Mouse (Mus musculus): ENCODE data around the gene Syngr3. TPM values are rescaled to one million over a fixed set of nuclear protein-coding genes. Genes with fewer than 3 reads are reported as not detected.

Syngr3 gene
- polyA plus RNA-seq, 1 experiment from 2014 or later, result 14.0 TPM

DNA sequence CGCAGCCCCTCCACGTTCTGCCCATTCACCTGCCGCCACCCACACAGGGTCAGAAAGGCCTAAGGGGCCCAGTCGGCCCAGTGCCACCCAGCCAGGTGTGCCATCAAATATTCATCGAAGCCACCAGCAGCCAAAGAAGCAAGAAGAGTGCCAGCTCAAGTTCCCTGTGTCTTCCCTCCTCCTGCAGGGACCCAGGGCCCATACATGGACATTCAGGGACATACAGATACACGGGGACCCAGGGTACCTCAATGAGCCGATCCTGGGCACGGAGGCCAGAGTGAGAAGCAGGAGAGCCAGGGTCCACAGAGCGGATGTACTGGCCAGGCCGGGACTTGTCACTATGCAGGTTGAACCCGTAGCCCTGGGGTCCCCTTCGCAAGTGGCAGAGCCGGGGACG is 47.8 kb downstream of the Syngr3 start:
- Histone ChIP-seq H3K4me3 (ENCODE audit: low read depth, low read length) (no peak overlapping the region), H3K4me1 (replicated peaks; ENCODE audit: control insufficient read depth, insufficient read depth, low read length) (no peaks in the 10 kb centered on the region), H3K36me3 (ENCODE audit: control insufficient read depth, insufficient read depth, low read length) (no peaks in the 10 kb centered on the region), H3K27me3 (ENCODE audit: control insufficient read depth, insufficient read depth, low read length) (no peaks in the 10 kb centered on the region), H3K4me2 (ENCODE audit: low read depth, low read length, severe bottlenecking) (no peak overlapping the region), H3K9me3 (ENCODE audit: control insufficient read depth, low read length) (no peaks in the 10 kb centered on the region), H3K9ac (ENCODE audit: low read length) (no peak overlapping the region), H3K27ac (ENCODE audit: low read depth, low read length) (no peak overlapping the region)
- 94% methylated on average over 14 of the region's 14 CpGs for WGBS
- ATAC-seq (replicated peaks; ENCODE audit: low FRiP score), result no peak
- DNase-seq (ENCODE audit: low spot score), result no peak

DNA sequence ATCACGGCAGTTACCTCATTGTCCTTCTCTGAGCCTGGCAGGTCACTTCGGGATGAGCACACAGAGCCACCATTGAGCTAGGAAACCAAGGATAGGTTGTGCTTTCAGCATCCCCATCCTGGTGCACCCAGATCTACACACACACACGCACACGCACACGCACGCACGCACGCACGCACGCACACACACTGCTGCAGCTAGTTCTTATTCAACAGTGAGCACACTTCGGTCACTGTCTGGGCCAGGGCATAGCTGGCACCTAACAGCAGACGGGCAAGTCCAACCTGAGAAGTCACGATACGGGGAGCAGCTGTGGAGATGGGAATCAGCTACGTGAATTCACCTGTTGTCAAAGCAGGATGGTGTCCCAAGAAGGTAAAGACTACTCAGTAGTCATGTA is 49.2 kb downstream of the Syngr3 start:
- Histone ChIP-seq H3K9ac (ENCODE audit: low read length) (no peak overlapping the region), H3K4me2 (ENCODE audit: low read depth, low read length, severe bottlenecking) (no peak overlapping the region), H3K27ac (ENCODE audit: low read depth, low read length) (no peak overlapping the region), H3K4me1 (replicated peaks; ENCODE audit: control insufficient read depth, insufficient read depth, low read length) (no peaks in the 10 kb centered on the region), H3K27me3 (ENCODE audit: control insufficient read depth, insufficient read depth, low read length) (no peaks in the 10 kb centered on the region), H3K9me3 (ENCODE audit: control insufficient read depth, low read length) (no peaks in the 10 kb centered on the region), H3K4me3 (ENCODE audit: low read depth, low read length) (no peak overlapping the region), H3K36me3 (ENCODE audit: control insufficient read depth, insufficient read depth, low read length) (no peaks in the 10 kb centered on the region)
- WGBS, result 96% methylated on average over 15 of the region's 15 CpGs
- ATAC-seq (replicated peaks; ENCODE audit: low FRiP score), result no peak
- no peak for DNase-seq (ENCODE audit: low spot score)

DNA sequence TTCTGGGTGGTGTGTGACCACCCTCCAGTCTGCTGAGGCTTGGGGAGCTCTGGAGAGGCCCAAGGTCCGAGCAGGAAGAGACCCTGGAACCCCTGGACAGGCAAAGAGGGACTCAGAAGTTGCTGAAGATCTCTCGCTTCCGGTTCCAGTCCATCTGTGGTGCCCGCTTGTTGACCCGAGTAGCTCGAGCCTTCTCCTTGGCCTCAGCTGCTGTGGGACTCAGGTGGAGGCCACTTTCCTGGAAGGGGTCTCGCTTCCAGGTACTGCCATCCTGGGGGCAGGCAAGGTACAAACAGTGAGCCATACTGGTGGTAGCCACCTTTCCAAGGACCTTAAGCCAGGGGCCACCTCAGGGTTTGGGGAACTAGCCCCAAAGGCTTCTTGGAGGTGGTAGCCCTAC is 49.6 kb downstream of the Syngr3 start:
- ATAC-seq (replicated peaks; ENCODE audit: low FRiP score) (no peak), DNase-seq (ENCODE audit: low spot score) (no peak)
- Histone ChIP-seq H3K9ac (ENCODE audit: low read length) (no peak overlapping the region), H3K4me1 (replicated peaks; ENCODE audit: control insufficient read depth, insufficient read depth, low read length) (no peaks in the 10 kb centered on the region), H3K4me2 (ENCODE audit: low read depth, low read length, severe bottlenecking) (no peak overlapping the region), H3K4me3 (ENCODE audit: low read depth, low read length) (no peak overlapping the region), H3K27me3 (ENCODE audit: control insufficient read depth, insufficient read depth, low read length) (no peaks in the 10 kb centered on the region), H3K36me3 (ENCODE audit: control insufficient read depth, insufficient read depth, low read length) (no peaks in the 10 kb centered on the region), H3K27ac (ENCODE audit: low read depth, low read length) (no peak overlapping the region), H3K9me3 (ENCODE audit: control insufficient read depth, low read length) (no peaks in the 10 kb centered on the region)
- WGBS, result 86% methylated on average over 7 of the region's 7 CpGs

DNA sequence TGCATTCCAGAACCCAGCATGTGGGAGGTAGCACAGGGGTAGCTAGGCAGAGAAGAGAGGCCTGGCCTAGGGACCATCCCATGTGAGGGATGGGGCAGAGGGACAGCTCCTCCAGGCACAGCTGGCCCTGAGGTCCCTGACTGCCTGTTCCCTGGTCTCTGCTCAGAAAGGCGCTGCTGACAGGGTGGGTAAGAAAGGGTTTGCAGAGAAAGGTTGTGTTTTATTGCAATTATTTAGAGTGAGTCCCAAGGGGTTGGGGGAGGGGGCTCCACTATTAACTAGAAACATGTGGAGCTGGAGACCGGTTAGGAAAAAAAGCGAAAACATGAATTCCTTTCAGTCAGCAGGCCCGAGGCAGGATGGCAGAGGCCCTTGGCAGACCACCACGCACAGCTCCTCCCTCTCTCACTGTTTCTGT is 50.2 kb downstream of the Syngr3 start:
- Histone ChIP-seq H3K9ac (ENCODE audit: low read length) (no peak overlapping the region), H3K4me3 (ENCODE audit: low read depth, low read length) (no peak overlapping the region), H3K36me3 (ENCODE audit: control insufficient read depth, insufficient read depth, low read length) (no peaks in the 10 kb centered on the region), H3K9me3 (ENCODE audit: control insufficient read depth, low read length) (no peaks in the 10 kb centered on the region), H3K4me1 (replicated peaks; ENCODE audit: control insufficient read depth, insufficient read depth, low read length) (no peaks in the 10 kb centered on the region), H3K4me2 (ENCODE audit: low read depth, low read length, severe bottlenecking) (no peak overlapping the region), H3K27ac (ENCODE audit: low read depth, low read length) (no peak overlapping the region), H3K27me3 (ENCODE audit: control insufficient read depth, insufficient read depth, low read length) (no peaks in the 10 kb centered on the region)
- ATAC-seq (replicated peaks; ENCODE audit: low FRiP score) (no peak), DNase-seq (ENCODE audit: low spot score) (no peak)
- 83% methylated on average over 5 of the region's 5 CpGs for WGBS

GRCm38 (mm10) chr17:24638840-24639239 is 50.9 kb downstream of the Syngr3 start:
- ATAC-seq (replicated peaks; ENCODE audit: low FRiP score) (no peak), DNase-seq (ENCODE audit: low spot score) (no peak)
- H3K9ac ChIP-seq (ENCODE audit: low read length), result no peak overlapping the region
- no peak overlapping the region for H3K4me2 ChIP-seq (ENCODE audit: low read depth, low read length, severe bottlenecking)
- H3K27me3 ChIP-seq (ENCODE audit: control insufficient read depth, insufficient read depth, low read length), result no peaks in the 10 kb centered on the region
- peaks cover under 1% of the 10 kb centered on the region; the same call in 1 of the 2 replicates for H3K4me1 ChIP-seq (replicated peaks; ENCODE audit: control insufficient read depth, insufficient read depth, low read length)
- H3K27ac ChIP-seq (ENCODE audit: low read depth, low read length), result no peak overlapping the region
- H3K4me3 ChIP-seq (ENCODE audit: low read depth, low read length), result no peak overlapping the region
- H3K9me3 ChIP-seq (ENCODE audit: control insufficient read depth, low read length), result no peaks in the 10 kb centered on the region
- no peaks in the 10 kb centered on the region for H3K36me3 ChIP-seq (ENCODE audit: control insufficient read depth, insufficient read depth, low read length)
- 68% methylated on average over 9 of the region's 9 CpGs for WGBS

- Histone ChIP-seq H3K9me3 (ENCODE audit: control insufficient read depth, low read length) (no peaks in the 10 kb centered on the region), H3K27me3 (ENCODE audit: control insufficient read depth, insufficient read depth, low read length) (no peaks in the 10 kb centered on the region), H3K4me1 (replicated peaks; ENCODE audit: control insufficient read depth, insufficient read depth, low read length) (peaks cover 5% of the 10 kb centered on the region; the same call in 1 of the 2 replicates), H3K9ac (ENCODE audit: low read length) (no peak overlapping the region), H3K4me3 (ENCODE audit: low read depth, low read length) (no peak overlapping the region), H3K36me3 (ENCODE audit: control insufficient read depth, insufficient read depth, low read length) (no peaks in the 10 kb centered on the region), H3K4me2 (ENCODE audit: low read depth, low read length, severe bottlenecking) (no peak overlapping the region), H3K27ac (ENCODE audit: low read depth, low read length) (no peak overlapping the region)
- DNase-seq (ENCODE audit: low spot score), result no peak
- ATAC-seq (replicated peaks; ENCODE audit: low FRiP score), result no peak
- 91% methylated on average over 4 of the region's 4 CpGs for WGBS
Measured at GRCm38 (mm10) chr17:24638214-24638613, 51.5 kb downstream of the Syngr3 start.

DNA sequence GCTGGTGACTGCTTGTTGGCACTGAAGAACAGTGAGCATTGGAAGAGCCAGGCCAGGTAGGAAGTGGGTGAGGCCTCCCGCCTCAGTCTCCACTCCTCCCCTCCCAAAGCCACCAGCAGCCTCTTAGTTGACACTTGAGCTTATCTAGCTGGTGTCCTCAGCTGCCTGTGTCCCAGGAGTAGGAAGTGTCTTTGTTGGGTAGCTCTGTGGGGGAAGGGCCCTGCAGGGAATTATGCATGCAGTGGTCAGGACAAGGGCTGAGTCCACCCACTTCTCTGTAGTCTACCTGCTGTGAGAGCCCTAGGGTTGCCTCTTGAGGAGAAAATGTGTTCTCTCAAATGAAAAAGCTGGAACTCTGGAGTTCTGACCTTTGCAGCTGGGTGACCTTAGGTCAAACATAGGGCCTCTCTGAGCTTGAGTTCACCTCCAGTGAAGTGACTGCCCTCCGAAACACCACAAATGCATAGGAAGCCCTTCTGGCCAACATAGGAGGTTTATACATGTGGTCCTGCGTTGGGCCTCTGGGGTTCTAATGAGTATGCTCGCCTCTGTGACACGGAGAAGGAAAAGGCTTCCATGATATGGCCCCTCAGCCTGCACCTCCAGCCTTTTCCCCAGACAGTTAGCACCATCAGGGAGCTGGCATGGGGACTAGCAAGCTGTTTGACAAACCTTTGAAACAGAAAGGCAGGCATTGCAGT is 52.8 kb downstream of the Syngr3 start:
- Histone ChIP-seq H3K36me3 (ENCODE audit: control insufficient read depth, insufficient read depth, low read length) (no peaks in the 10 kb centered on the region), H3K9me3 (ENCODE audit: control insufficient read depth, low read length) (no peaks in the 10 kb centered on the region), H3K27me3 (ENCODE audit: control insufficient read depth, insufficient read depth, low read length) (no peaks in the 10 kb centered on the region), H3K9ac (ENCODE audit: low read length) (no peak overlapping the region), H3K4me3 (ENCODE audit: low read depth, low read length) (no peak overlapping the region), H3K4me1 (replicated peaks; ENCODE audit: control insufficient read depth, insufficient read depth, low read length) (peaks cover 10% of the 10 kb centered on the region; the same call in 1 of the 2 replicates), H3K27ac (ENCODE audit: low read depth, low read length) (no peak overlapping the region), H3K4me2 (ENCODE audit: low read depth, low read length, severe bottlenecking) (no peak overlapping the region)
- ATAC-seq (replicated peaks; ENCODE audit: low FRiP score), result no peak
- DNase-seq (ENCODE audit: low spot score), result no peak
- 68% methylated on average over 5 of the region's 5 CpGs for WGBS

DNA sequence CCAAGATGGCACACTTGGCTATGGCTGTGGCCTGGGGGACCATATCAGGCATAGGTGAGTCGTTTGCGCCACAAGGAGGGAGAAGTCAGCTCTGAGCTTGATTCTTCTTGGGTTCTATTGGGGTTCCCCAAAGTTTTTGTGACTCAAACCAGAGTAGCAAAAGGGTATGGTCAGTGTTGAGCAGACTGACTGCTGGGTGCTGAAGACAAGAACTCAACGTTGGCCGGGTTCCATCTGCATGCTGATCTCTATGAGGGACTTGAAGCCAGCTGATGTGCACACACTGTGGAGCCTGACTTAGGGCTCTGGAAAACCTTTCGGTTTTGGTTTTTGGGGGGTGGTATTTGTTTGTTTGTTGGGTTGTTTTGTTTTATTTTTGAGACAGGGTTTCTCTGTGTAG is 54.1 kb downstream of the Syngr3 start:
- no peak overlapping the region for H3K27ac ChIP-seq (ENCODE audit: low read depth, low read length)
- no peak overlapping the region for H3K4me2 ChIP-seq (ENCODE audit: low read depth, low read length, severe bottlenecking)
- no peak overlapping the region for H3K4me3 ChIP-seq (ENCODE audit: low read depth, low read length)
- DNase-seq (ENCODE audit: low spot score) (no peak), ATAC-seq (replicated peaks; ENCODE audit: low FRiP score) (no peak)
- peaks cover 15% of the 10 kb centered on the region; the same call in 1 of the 2 replicates for H3K4me1 ChIP-seq (replicated peaks; ENCODE audit: control insufficient read depth, insufficient read depth, low read length)
- H3K9me3 ChIP-seq (ENCODE audit: control insufficient read depth, low read length), result no peaks in the 10 kb centered on the region
- H3K9ac ChIP-seq (ENCODE audit: low read length), result no peak overlapping the region
- H3K27me3 ChIP-seq (ENCODE audit: control insufficient read depth, insufficient read depth, low read length), result no peaks in the 10 kb centered on the region
- H3K36me3 ChIP-seq (ENCODE audit: control insufficient read depth, insufficient read depth, low read length), result no peaks in the 10 kb centered on the region
- WGBS, result 98% methylated on average over 5 of the region's 5 CpGs
